Mouse (Mus musculus): ENCODE measurements around the gene Elf5. TPM values are rescaled to one million over a fixed set of nuclear protein-coding genes. Genes with fewer than 3 reads are reported as not detected.
A peak's percentile ranks its signal among the peaks of the same experiment; 100 is the strongest.

Elf5 gene
- total and polyA plus RNA-seq, 2 experiments from 2014 or later = 1.3 TPM; not detected in 1

DNA sequence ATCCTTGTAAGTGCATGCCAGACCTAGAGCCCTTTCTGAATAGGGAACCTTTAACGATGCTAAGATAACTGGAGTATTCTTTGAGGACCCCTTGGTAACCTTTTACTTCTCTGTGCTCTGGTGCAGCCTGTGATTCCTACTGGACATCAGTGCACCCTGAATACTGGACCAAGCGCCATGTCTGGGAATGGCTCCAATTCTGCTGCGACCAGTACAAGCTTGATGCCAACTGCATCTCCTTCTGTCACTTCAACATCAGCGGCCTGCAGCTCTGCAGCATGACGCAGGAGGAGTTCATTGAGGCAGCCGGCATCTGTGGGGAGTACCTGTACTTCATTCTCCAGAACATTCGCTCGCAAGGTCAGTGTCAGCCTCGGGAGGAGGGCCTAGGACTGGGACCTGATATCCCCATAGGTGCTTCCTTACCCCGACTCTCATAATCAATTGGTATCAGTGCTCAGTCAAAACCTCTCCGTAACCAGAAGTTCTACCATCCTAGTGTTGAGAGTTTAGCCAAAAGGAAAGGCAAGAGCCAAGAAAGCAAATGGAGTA lies 27.7 kb downstream of the Elf5 start:
- no peak overlapping the region for H3K4me2 ChIP-seq (ENCODE audit: low read depth, low read length, poor library complexity, severe bottlenecking)
- no peak overlapping the region for H3K4me3 ChIP-seq (ENCODE audit: low read depth, low read length)
- H3K36me3 ChIP-seq (ENCODE audit: insufficient read depth, low read length) = no peaks in the 10 kb centered on the region
- H3K27me3 ChIP-seq (ENCODE audit: insufficient read depth, low read length) = no peaks in the 10 kb centered on the region
- no peak overlapping the region for H3K27ac ChIP-seq (ENCODE audit: low read depth, low read length)
- peaks cover 3% of the 10 kb centered on the region; the same call in 1 of the 2 replicates for H3K4me1 ChIP-seq (ENCODE audit: insufficient read depth, low read length)
- 90% methylated on average over 11 of the region's 11 CpGs for WGBS
- ATAC-seq (ENCODE audit: low FRiP score) = no peak
- no peak for TF ChIP-seq CTCF (IDR thresholded peaks at IDR 0.05)
- no peaks in the 10 kb centered on the region for H3K9me3 ChIP-seq (ENCODE audit: low read length)
- H3K9ac ChIP-seq (replicated peaks; ENCODE audit: low read length, poor library complexity, severe bottlenecking) = no peak overlapping the region
- DNase-seq (ENCODE audit: low spot score) = no peak

DNA sequence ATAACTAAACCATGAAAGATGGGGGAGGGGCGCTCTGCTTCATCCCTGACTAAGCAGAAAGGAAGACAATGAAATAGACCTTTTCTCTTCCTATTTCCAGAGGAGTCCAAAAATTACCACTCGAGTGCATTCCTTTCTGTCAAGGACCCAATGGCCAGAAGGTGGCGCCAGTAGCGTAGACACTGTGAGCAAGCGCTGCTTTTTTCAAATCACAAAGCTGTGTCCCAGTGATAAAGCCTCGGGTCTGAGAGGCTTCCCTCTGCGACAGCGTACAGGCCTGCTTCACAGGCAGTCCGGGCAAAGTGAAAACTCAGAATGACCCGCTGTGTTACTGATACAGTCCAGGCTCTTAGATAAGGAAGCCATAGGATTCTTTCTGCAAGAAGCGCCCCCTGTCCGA lies 28.2 kb downstream of the Elf5 start:
- no peak overlapping the region for H3K4me3 ChIP-seq (ENCODE audit: low read depth, low read length)
- H3K9ac ChIP-seq (replicated peaks; ENCODE audit: low read length, poor library complexity, severe bottlenecking) = no peak overlapping the region

DNA sequence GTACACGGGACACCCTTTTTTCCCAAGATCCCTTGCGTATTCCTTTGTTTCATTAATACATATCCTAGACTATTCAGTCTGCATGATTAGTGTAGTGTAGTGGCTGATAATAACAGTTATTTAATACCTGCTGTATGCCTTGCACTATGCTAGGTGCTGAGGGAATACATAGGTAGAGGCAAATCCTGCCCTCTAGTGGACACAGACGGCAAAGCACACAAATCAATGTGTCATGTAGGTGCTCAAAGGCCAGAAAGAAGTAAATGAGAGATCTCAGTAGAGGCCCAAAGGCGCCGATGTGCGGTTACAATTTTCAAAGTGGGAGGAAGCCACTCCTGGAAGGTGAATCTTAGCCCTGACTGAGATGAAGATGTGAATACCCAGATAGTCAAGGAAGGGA lies 34.3 kb downstream of the Elf5 start:
- Histone ChIP-seq H3K4me1 (ENCODE audit: insufficient read depth, low read length) (no peaks in the 10 kb centered on the region), H3K4me2 (ENCODE audit: low read depth, low read length, poor library complexity, severe bottlenecking) (no peak overlapping the region), H3K27me3 (ENCODE audit: insufficient read depth, low read length) (no peaks in the 10 kb centered on the region), H3K27ac (ENCODE audit: low read depth, low read length) (no peak overlapping the region), H3K9me3 (ENCODE audit: low read length) (no peaks in the 10 kb centered on the region), H3K4me3 (ENCODE audit: low read depth, low read length) (no peak overlapping the region), H3K36me3 (ENCODE audit: insufficient read depth, low read length) (no peaks in the 10 kb centered on the region), H3K9ac (replicated peaks; ENCODE audit: low read length, poor library complexity, severe bottlenecking) (no peak overlapping the region)
- peak; percentile 78 for TF ChIP-seq CTCF (IDR thresholded peaks at IDR 0.05)
- 65% methylated on average over 6 of the region's 6 CpGs for WGBS
- no peak for ATAC-seq (ENCODE audit: low FRiP score)
- DNase-seq (ENCODE audit: low spot score) = peak; percentile 44

More for the DNA sequence above, 28.2 kb downstream of the Elf5 start:
- peak; percentile 93 for TF ChIP-seq CTCF (IDR thresholded peaks at IDR 0.05)
- ATAC-seq (ENCODE audit: low FRiP score) (peak; percentile 65; the same call in 1 of the 2 replicates), DNase-seq (ENCODE audit: low spot score) (peak; percentile 92)
- WGBS = 4% methylated on average over 12 of the region's 12 CpGs
- no peak overlapping the region for H3K27ac ChIP-seq (ENCODE audit: low read depth, low read length)
- H3K36me3 ChIP-seq (ENCODE audit: insufficient read depth, low read length) = no peaks in the 10 kb centered on the region
- no peaks in the 10 kb centered on the region for H3K9me3 ChIP-seq (ENCODE audit: low read length)
- H3K27me3 ChIP-seq (ENCODE audit: insufficient read depth, low read length) = no peaks in the 10 kb centered on the region
- peaks cover 3% of the 10 kb centered on the region; the same call in 1 of the 2 replicates for H3K4me1 ChIP-seq (ENCODE audit: insufficient read depth, low read length)
- H3K4me2 ChIP-seq (ENCODE audit: low read depth, low read length, poor library complexity, severe bottlenecking) = peak overlapping the region; percentile 43

DNA sequence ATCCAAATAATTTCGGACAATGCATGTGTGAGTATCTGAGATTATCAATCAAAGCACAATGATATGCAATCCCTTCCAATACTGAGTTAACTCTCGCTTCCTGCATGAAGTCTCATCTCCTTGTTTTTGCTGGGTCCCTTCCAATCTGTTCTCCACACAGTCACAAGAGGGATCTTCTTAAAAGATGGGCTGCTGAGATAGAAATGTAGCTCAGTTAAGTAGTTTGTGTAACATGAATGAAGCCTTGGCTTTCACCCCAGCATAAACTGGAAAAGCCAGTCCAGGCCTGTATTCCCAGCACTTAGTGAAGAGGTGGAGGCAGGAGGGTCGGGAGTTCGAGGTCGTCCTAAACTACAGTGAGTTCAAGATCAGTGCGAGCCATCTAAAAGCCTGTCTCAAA lies 34.8 kb downstream of the Elf5 start:
- Histone ChIP-seq H3K4me3 (ENCODE audit: low read depth, low read length) (no peak overlapping the region), H3K36me3 (ENCODE audit: insufficient read depth, low read length) (no peaks in the 10 kb centered on the region), H3K9me3 (ENCODE audit: low read length) (no peaks in the 10 kb centered on the region), H3K27ac (ENCODE audit: low read depth, low read length) (no peak overlapping the region), H3K27me3 (ENCODE audit: insufficient read depth, low read length) (no peaks in the 10 kb centered on the region), H3K4me2 (ENCODE audit: low read depth, low read length, poor library complexity, severe bottlenecking) (no peak overlapping the region), H3K9ac (replicated peaks; ENCODE audit: low read length, poor library complexity, severe bottlenecking) (no peak overlapping the region), H3K4me1 (ENCODE audit: insufficient read depth, low read length) (no peaks in the 10 kb centered on the region)
- DNase-seq (ENCODE audit: low spot score) (no peak), ATAC-seq (ENCODE audit: low FRiP score) (no peak)
- WGBS = 93% methylated on average over 6 of the region's 6 CpGs
- TF ChIP-seq CTCF (IDR thresholded peaks at IDR 0.05) = no peak

DNA sequence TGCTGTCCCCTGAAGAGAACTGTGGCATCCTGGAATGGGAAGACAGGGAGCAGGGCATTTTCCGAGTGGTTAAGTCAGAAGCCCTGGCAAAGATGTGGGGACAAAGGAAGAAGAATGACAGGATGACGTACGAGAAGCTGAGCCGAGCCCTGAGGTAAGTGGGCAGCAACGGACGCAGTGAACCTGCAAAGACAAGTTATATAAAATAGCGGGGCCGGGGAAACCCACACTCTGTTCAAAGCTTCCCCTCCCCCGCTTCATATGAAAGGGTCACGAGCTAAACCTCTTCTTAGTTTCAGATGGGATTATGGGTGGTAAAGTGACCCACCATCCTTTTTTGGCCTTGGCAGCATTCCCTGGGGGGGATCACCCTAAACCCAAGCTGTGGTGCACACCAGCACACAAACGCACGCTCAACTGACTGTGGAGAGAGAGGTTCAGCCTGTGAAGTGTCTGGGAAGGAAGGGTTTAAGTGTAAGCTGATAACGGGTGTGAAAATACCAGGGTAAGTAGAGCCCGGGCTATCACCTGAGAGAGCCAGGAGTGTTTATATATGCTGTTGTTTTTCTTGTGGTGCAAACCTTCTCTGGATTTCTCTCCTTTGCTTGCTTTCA lies 37.6 kb downstream of the Elf5 start:
- ATAC-seq (ENCODE audit: low FRiP score) (no peak), DNase-seq (ENCODE audit: low spot score) (no peak)
- Histone ChIP-seq H3K27ac (ENCODE audit: low read depth, low read length) (no peak overlapping the region), H3K4me3 (ENCODE audit: low read depth, low read length) (no peak overlapping the region), H3K9me3 (ENCODE audit: low read length) (no peaks in the 10 kb centered on the region), H3K4me2 (ENCODE audit: low read depth, low read length, poor library complexity, severe bottlenecking) (no peak overlapping the region), H3K9ac (replicated peaks; ENCODE audit: low read length, poor library complexity, severe bottlenecking) (no peak overlapping the region), H3K4me1 (ENCODE audit: insufficient read depth, low read length) (no peaks in the 10 kb centered on the region), H3K36me3 (ENCODE audit: insufficient read depth, low read length) (peaks cover 11% of the 10 kb centered on the region), H3K27me3 (ENCODE audit: insufficient read depth, low read length) (no peaks in the 10 kb centered on the region)
- TF ChIP-seq CTCF (IDR thresholded peaks at IDR 0.05) = no peak
- WGBS = 66% methylated on average over 14 of the region's 14 CpGs

DNA sequence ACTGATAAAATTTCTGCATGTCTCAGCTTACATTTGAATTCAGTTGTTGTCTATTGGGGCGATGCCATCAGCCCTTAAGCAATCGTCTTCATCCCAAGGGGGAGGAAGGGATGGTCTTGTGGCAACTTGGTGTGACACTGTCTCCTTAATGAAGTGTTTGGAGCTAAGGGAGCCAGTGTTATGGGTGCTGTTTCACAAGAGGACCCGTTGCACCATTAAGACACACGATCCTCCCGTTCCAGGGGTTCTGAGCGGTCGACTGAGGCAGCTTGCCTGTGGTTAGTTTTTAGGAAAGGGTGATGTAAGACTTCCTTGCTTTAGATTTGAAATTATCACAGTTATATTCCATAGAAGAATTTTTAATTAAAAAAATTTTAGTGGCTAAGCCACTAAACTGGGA lies 38.3 kb downstream of the Elf5 start:
- TF ChIP-seq CTCF (IDR thresholded peaks at IDR 0.05) = no peak
- no peak for DNase-seq (ENCODE audit: low spot score)
- H3K27ac ChIP-seq (ENCODE audit: low read depth, low read length) = no peak overlapping the region
- ATAC-seq (ENCODE audit: low FRiP score) = no peak
- no peaks in the 10 kb centered on the region for H3K9me3 ChIP-seq (ENCODE audit: low read length)
- no peak overlapping the region for H3K9ac ChIP-seq (replicated peaks; ENCODE audit: low read length, poor library complexity, severe bottlenecking)
- no peak overlapping the region for H3K4me3 ChIP-seq (ENCODE audit: low read depth, low read length)
- no peak overlapping the region for H3K4me2 ChIP-seq (ENCODE audit: low read depth, low read length, poor library complexity, severe bottlenecking)
- H3K27me3 ChIP-seq (ENCODE audit: insufficient read depth, low read length) = no peaks in the 10 kb centered on the region
- WGBS = 87% methylated on average over 7 of the region's 7 CpGs
- H3K4me1 ChIP-seq (ENCODE audit: insufficient read depth, low read length) = no peaks in the 10 kb centered on the region
- H3K36me3 ChIP-seq (ENCODE audit: insufficient read depth, low read length) = peaks cover 16% of the 10 kb centered on the region
